Mouse (Mus musculus) thymus, adult 2 months (tissue): ENCODE results near the gene Klhl2.

Experiments
- CTCF ChIP-seq: fragments of 200-500 bp; IDR thresholded peaks from 2 replicates; pipeline ENCODE4 v1.5.1; 2012; ENCODE audit warnings: mild to moderate bottlenecking, control low read depth, low read length, moderate library complexity, borderline replicate concordance; ENCODE audit not compliant: control insufficient read depth, poor library complexity, insufficient read depth; ENCODE audit errors: extremely low read depth
- POLR2A ChIP-seq: fragments of 200-500 bp; IDR thresholded peaks from 2 replicates; pipeline ENCODE4 v1.6.1; 2012; ENCODE audit warnings: mild to moderate bottlenecking, low read length, control low read depth, moderate library complexity; ENCODE audit not compliant: control insufficient read depth, poor library complexity, insufficient read depth; ENCODE audit errors: extremely low read depth

DNA sequence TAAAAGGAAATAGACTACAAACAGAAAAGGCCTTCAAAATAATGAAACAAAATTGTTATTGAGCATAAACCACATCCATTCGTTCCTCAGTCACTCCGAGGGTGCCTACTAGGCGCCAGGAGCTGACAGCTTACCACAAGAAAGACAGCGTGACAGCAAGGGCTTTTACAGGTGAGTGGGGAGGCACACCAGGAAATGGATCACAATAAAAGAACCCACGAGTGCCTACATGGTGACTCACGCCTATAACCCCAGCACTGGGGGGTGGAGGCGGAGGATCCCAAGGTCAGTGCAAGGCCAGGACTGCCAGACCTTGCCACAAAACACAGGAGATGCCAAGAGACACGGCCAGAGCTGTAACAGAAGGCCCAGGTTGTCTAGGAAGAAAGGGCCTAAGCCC is 23.4 kb downstream of the Klhl2 start:
- TF ChIP-seq CTCF (no peak), POLR2A (no peak)
